Mouse (Mus musculus) CH12F3 (cell line): ENCODE measurements around the gene Cisd1.
"Not testable (repeated sequence)": the region's sequence is repeated elsewhere in the genome, so short reads cannot be mapped to it uniquely, and the experiment has no call there.

Source experiments
- in situ Hi-C: fragments of 300-500 bp; cut with MboI; formaldehyde crosslinking; loops from 2 replicates; pipeline ENCODE4 v1.14.3; 2020; ENCODE audit warnings: low sequenced_read_pairs

Gene Cisd1

GRCm38 (mm10) chr10:71344579-71345143 lies at the start of gene Cisd1:
Cisd1 (minus strand) TSS chr10:71344954.
- in situ Hi-C loops, result no loop called here

GRCm38 (mm10) chr10:71389311-71389710 lies 44.6 kb upstream of the Cisd1 start:
- in situ Hi-C loops, result no loop called here

GRCm38 (mm10) chr10:71384159-71385044 lies 39.6 kb upstream of the Cisd1 start:
- in situ Hi-C loops, result no loop called here

- in situ Hi-C loops, result not testable (repeated sequence)
Observed at GRCm38 (mm10) chr10:71383552-71383924, 38.8 kb upstream of the Cisd1 start.

- in situ Hi-C loops, result no loop called here
Observed at GRCm38 (mm10) chr10:71382858-71383551, 38.3 kb upstream of the Cisd1 start.

GRCm38 (mm10) chr10:71382109-71382508 lies 37.4 kb upstream of the Cisd1 start:
- in situ Hi-C loops, result no loop called here

- in situ Hi-C loops, result no loop called here
Observed at GRCm38 (mm10) chr10:71381471-71382033, 36.8 kb upstream of the Cisd1 start.

GRCm38 (mm10) chr10:71380406-71380805 lies 35.7 kb upstream of the Cisd1 start:
- in situ Hi-C loops, result no loop called here

- in situ Hi-C loops, result no loop called here
Observed at GRCm38 (mm10) chr10:71376014-71376413, 31.3 kb upstream of the Cisd1 start.

- in situ Hi-C loops, result no loop called here
Observed at GRCm38 (mm10) chr10:71373706-71374105, 29.0 kb upstream of the Cisd1 start.

GRCm38 (mm10) chr10:71371881-71372280 lies 27.1 kb upstream of the Cisd1 start:
- in situ Hi-C loops, result no loop called here

- in situ Hi-C loops, result no loop called here
Observed at GRCm38 (mm10) chr10:71369466-71369865, 24.7 kb upstream of the Cisd1 start.

- in situ Hi-C loops, result no loop called here
Observed at GRCm38 (mm10) chr10:71368128-71368940, 23.6 kb upstream of the Cisd1 start.

GRCm38 (mm10) chr10:71363858-71364257 lies 19.1 kb upstream of the Cisd1 start:
- in situ Hi-C loops, result no loop called here

- in situ Hi-C loops, result no loop called here
Observed at GRCm38 (mm10) chr10:71363440-71363839, 18.7 kb upstream of the Cisd1 start.

GRCm38 (mm10) chr10:71361836-71362562 lies 17.2 kb upstream of the Cisd1 start:
- in situ Hi-C loops, result no loop called here

- in situ Hi-C loops, result no loop called here
Observed at GRCm38 (mm10) chr10:71361044-71361443, 16.3 kb upstream of the Cisd1 start.

- in situ Hi-C loops, result no loop called here
Observed at GRCm38 (mm10) chr10:71354947-71355346, 10.2 kb upstream of the Cisd1 start.

GRCm38 (mm10) chr10:71353850-71354249 lies 9.1 kb upstream of the Cisd1 start:
- in situ Hi-C loops, result no loop called here

GRCm38 (mm10) chr10:71351301-71351700 lies 6.5 kb upstream of the Cisd1 start:
- in situ Hi-C loops, result no loop called here
